Mouse (Mus musculus) olfactory bulb, adult 2 months (tissue): Measurements from ENCODE around the gene Zfp672. TPM values are rescaled to one million over a fixed set of nuclear protein-coding genes. Genes with fewer than 3 reads are reported as not detected.
A peak's percentile ranks its signal among the peaks of the same experiment; 100 is the strongest.

ENCODE experiments used
- H3K27ac ChIP-seq: fragments of 200-500 bp; 2 replicates; pipeline ENCODE4 v1.5.1; 2012; ENCODE audit warnings: low read depth, low read length; ENCODE audit not compliant: insufficient read depth
- H3K4me1 ChIP-seq: fragments of 200-500 bp; 2 replicates; pipeline ENCODE4 v1.6.1; 2012; ENCODE audit warnings: low read length; ENCODE audit not compliant: control insufficient read depth, insufficient read depth
- H3K4me3 ChIP-seq: fragments of 200-500 bp; 2 replicates; pipeline ENCODE4 v1.5.1; 2012; ENCODE audit warnings: mild to moderate bottlenecking, low read depth, low read length, moderate library complexity; ENCODE audit not compliant: insufficient read depth
- CTCF ChIP-seq: fragments of 200-500 bp; IDR thresholded peaks from 2 replicates; pipeline ENCODE4 v1.5.1; 2012; ENCODE audit warnings: low read depth, mild to moderate bottlenecking, low read length, moderate library complexity; ENCODE audit not compliant: insufficient read depth
- POLR2A ChIP-seq: fragments of 200-500 bp; IDR thresholded peaks from 2 replicates; pipeline ENCODE4 v1.6.1; 2012; ENCODE audit warnings: mild to moderate bottlenecking, low read depth, low read length, moderate library complexity; ENCODE audit not compliant: insufficient read depth
- WGBS: fragments of 180-500 bp; shearing (Covaris S2); methylation state at CpG from one replicate; pipeline ENCODE4 v1.1.7; 2018; 5-methylcytosine and 5-hydroxymethylcytosine counted together
- polyA plus RNA-seq: library from polyadenylated mRNA; stranded (reverse); fragments of >200 nt; gene quantifications from 2 replicates; pipeline ENCODE4 v1.2.4, GENCODE M21; 2012; ENCODE audit warnings: low replicate concordance; ENCODE audit not compliant: missing spikeins, insufficient read depth, insufficient read length

The Zfp672 gene
- polyA plus RNA-seq, 1 experiment: not detected

DNA sequence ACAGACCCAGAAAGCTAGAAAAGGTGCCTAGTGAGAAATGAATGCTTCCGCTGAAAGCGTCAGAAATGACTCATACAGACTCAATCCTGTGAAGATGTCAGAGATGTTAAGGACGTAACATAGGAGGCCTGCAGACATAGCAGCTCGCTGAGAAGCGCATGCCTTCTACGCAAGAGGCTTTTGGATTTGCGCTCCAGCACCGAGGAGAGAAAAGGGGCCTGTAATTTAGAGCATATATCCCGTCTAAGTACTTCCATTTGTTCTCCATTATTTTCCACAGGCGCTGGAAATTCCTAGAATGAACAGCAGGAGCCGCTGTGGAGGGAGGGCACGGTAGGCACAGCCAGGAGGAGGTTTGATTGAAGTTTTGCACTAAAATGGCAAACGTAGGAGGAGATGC, 29.1 kb downstream of the Zfp672 start:
- peak overlapping the region; percentile 21; the same call in 1 of the 2 replicates for H3K4me3 ChIP-seq
- TF ChIP-seq POLR2A (no peak), CTCF (peak; percentile 70)
- no peak overlapping the region for H3K27ac ChIP-seq
- 13% methylated on average over 13 of the region's 13 CpGs for WGBS
- H3K4me1 ChIP-seq: peaks cover 2% of the 10 kb centered on the region

DNA sequence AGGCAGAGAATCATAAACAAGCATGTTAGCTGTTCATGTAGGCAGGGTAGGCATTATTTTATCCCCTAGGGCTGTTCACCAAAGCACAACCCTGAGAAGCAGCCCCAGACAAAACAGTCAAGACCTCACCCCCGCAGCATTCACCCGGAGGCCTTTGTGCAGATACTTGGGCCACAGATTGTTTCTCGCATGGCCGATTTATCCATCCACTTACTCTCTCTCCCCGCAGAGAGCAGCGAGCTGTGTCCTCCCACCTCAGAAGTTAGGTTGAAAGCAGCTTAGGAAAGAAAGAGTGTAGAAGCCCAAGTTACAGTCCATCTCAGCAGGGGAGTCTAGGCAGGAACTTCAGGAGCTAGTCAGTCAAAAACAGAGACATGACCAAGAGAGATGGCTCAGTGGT, 32.7 kb downstream of the Zfp672 start:
- H3K4me1 ChIP-seq: no peaks in the 10 kb centered on the region
- TF ChIP-seq CTCF: no peak
- TF ChIP-seq POLR2A: no peak
- 29% methylated on average over 6 of the region's 6 CpGs for WGBS

DNA sequence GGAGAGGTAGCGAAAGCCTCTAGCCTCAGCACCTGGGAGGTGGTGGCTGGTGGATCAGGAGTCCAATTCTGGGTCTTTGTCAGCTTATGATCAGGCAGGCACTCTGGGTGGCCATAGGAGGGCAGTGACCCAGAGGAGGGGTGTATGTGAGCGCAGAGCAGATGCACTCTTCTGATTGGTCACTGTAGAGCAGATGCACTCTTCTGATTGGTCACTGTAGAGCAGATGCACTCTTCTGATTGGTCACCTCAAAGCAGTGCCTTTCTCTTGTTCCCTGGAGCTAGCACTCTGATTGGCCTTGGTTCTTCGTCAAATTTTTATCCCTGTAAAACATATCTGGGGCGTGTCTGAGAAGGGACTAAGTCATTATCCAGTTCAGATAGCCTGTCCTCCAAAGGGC, 37.3 kb downstream of the Zfp672 start:
- Histone ChIP-seq H3K4me3 (no peak overlapping the region), H3K4me1 (no peaks in the 10 kb centered on the region), H3K27ac (no peak overlapping the region)
- WGBS: 59% methylated on average over 4 of the region's 4 CpGs
- TF ChIP-seq POLR2A: no peak
- TF ChIP-seq CTCF: no peak

More for the DNA sequence above, 32.7 kb downstream of the Zfp672 start:
- Histone ChIP-seq H3K27ac (no peak overlapping the region), H3K4me3 (no peak overlapping the region)

DNA sequence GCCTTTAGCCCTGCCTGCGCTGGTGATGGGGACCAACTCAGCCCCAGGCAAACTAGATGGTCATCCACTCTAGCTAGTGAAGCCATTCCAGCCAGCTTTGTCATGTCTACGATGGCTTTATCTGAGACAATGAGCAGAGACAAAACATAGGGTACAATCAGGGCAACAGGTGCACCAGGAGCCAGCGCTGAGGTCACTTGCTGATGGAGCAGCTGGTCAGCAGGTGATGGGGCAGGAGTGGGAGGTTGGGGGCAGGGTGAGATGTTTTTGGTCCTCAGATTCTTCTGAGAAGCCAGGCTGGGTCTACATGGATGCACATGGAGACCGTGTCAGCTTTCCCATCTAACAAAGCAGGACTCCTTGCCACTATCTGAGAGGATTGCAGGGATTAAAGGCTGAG, 39.3 kb downstream of the Zfp672 start:
- TF ChIP-seq CTCF (no peak), POLR2A (no peak)
- Histone ChIP-seq H3K4me1 (no peaks in the 10 kb centered on the region), H3K27ac (no peak overlapping the region), H3K4me3 (no peak overlapping the region)
- WGBS: 86% methylated on average over 4 of the region's 4 CpGs

DNA sequence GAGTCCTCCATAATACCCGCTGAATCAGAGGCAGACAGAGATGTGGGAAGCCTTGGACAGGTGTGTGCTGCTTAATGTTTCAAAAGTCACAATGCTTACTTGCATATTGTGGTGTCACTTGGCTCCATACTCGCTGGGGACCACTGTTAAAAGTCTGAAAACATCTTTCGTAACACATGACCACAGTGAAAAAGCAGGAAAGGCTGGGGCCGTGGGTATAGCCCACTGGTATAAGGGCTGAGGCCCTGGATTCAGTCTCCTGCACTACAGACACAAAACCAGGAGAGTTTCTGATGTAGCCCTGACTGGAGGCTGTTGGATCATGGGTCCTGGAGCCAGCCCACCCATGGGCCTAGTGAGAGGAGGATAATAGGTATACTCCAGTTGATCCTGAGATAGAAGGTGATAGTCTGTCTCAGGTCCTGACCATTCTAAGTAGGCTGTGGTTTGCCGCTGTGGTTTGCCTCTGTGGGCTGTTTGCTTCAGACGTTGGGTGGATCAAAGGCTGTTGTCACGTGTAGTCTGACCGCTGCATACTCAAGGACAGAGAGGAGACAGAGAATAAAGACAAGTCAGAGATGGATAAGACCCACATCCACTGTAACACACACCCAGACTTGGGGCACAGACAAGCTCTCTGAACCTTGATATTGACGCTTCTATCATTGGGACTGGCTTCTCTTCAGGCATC, 40.0 kb downstream of the Zfp672 start:
- no peak for TF ChIP-seq CTCF
- no peak for TF ChIP-seq POLR2A
- H3K4me1 ChIP-seq: no peaks in the 10 kb centered on the region
- WGBS: 78% methylated on average over 9 of the region's 9 CpGs
- no peak overlapping the region for H3K27ac ChIP-seq
- no peak overlapping the region for H3K4me3 ChIP-seq

DNA sequence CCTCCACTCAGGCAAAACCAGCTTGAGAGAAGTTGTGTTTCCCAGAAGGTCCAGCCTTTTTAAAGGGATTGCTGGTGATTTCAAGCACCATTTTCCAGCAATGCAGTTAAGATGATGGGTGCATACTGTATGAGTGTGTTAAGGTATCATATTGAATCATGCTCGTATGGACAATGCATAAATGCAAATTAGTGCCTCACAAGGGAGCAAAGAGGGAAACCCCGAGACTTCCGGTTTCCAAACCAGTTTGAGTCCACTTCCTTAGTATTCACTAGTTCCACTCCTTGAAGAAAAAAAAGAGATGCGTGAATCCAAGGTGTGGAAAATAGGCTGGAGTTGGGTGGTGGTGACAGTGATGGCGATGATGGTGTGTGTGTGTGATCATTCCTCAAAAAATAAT, 47.6 kb downstream of the Zfp672 start:
- H3K27ac ChIP-seq: no peak overlapping the region
- WGBS: 89% methylated on average over 5 of the region's 5 CpGs
- H3K4me1 ChIP-seq: no peaks in the 10 kb centered on the region
- no peak for TF ChIP-seq POLR2A
- TF ChIP-seq CTCF: no peak
- no peak overlapping the region for H3K4me3 ChIP-seq

DNA sequence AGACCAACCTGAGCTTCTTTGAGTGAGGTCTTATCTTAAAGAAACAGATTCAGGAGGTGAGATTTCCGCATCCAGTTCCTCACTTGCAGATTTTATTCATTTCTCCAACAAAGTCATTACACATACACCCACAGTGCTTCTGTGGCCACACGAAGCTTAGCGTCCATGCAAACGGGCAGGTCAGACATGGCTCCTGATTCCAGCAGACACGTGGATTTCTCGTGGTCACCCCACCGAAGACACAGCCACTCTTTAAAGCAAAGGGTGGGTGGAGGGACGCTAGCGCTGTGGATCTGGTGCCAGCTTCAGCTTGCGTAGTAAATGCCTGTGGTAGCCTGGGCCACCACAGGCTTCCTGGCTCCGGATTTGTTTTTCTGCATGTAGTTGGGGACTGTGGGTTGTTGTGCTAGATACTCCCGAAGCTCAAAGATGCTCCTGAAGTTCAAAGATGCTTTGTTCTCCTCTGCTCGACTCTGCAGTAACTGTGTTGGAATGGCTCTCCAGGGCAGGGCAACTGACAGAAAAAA, 48.1 kb downstream of the Zfp672 start:
- 84% methylated on average over 13 of the region's 13 CpGs for WGBS

DNA sequence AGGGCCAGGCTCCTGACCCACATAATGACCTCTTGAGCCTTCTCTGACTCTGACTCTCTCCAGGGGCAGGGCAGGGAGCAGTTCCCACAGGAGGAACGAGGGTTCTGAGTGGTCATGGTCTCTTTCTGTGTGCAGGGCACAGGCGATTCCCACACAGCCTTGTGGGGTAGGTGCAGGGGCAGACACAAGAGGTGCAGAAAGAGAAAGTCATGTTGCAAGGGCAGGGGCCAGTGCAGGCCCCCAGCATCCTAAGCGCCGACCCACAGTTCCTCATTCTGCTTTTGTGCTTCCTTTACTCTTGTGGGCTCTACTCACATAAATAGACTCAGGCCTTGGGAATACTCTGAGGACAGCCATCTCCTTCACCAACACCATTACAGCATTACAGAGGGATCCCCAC, 54.4 kb downstream of the Zfp672 start:
- TF ChIP-seq CTCF: no peak
- no peak for TF ChIP-seq POLR2A
- H3K27ac ChIP-seq: no peak overlapping the region
- no peaks in the 10 kb centered on the region for H3K4me1 ChIP-seq
- no peak overlapping the region for H3K4me3 ChIP-seq
- WGBS: 84% methylated on average over 4 of the region's 4 CpGs

More for the DNA sequence above, 48.1 kb downstream of the Zfp672 start:
- no peaks in the 10 kb centered on the region for H3K4me1 ChIP-seq
- TF ChIP-seq CTCF (no peak), POLR2A (no peak)
- H3K27ac ChIP-seq: no peak overlapping the region
- no peak overlapping the region for H3K4me3 ChIP-seq

DNA sequence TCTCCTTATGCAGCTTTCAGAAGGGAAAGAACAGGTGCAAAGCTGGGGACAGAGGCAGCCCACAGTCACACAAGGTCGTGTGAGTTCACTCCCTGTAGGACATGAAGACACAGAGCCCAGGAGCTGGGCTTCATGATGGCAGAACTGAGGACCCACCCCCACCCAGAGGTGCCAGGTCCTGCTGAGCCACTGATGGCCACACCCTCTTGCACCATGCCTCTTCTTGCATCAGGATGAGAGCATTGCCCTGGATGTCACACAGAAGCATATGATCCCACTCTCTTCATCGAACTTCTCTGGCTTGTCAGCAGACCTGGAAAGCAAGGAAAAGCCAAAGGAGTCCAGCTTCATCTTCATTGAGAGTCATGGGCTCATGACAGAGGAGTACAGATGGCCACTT, 55.6 kb downstream of the Zfp672 start, which contains the start of gene 4930438A08Rik:
Gene 4930438A08Rik (plus strand): TSS at position 228 of the 400 bp plus-strand sequence.
- no peaks in the 10 kb centered on the region for H3K4me1 ChIP-seq
- no peak for TF ChIP-seq POLR2A
- no peak for TF ChIP-seq CTCF
- H3K4me3 ChIP-seq: no peak within 1 kb of the TSS
- no peak within 1 kb of the TSS for H3K27ac ChIP-seq
- 47% methylated on average over 2 of the region's 2 CpGs for WGBS

DNA sequence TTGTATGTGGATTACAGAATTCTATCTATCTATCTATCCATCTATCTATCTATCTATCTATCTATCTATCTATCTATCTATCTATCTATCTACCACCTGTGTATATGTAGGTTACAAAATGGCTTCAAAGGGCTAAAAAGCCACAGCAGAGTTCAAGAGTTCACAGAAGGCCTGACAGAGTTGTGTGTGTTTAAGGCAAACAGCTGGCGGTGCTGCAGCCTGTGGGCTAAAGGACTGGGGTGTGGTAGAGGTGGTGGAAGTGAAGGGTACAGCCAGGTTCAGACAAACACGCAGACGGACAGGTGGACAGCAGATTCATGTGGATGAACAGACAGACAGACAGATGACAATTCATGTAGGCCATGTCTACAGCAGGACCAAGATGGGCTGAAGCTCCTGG, 61.9 kb downstream of the Zfp672 start:
- Histone ChIP-seq H3K4me3 (no peak overlapping the region), H3K27ac (no peak overlapping the region), H3K4me1 (no peaks in the 10 kb centered on the region)
- 92% methylated on average over 3 of the region's 3 CpGs for whole genome bisulfite sequencing
- no peak for TF ChIP-seq CTCF
- TF ChIP-seq POLR2A: no peak

Other genes starting within 250 kb of the Zfp672 start
- not detected in 2 replicates for gene Gm12248, start 237.2 kb downstream of the Zfp672 start, polyA plus RNA-seq
- not detected in 2 replicates for gene Cnot8, start 226.2 kb downstream of the Zfp672 start, polyA plus RNA-seq
- not detected in 2 replicates for gene Gemin5, start 161.8 kb downstream of the Zfp672 start, polyA plus RNA-seq
- not detected in 2 replicates for gene Mrpl22, start 158.7 kb downstream of the Zfp672 start, polyA plus RNA-seq
- not detected in 2 replicates for gene Igtp, start 130.8 kb downstream of the Zfp672 start, polyA plus RNA-seq
- not detected in 2 replicates for gene Irgm2, start 130.7 kb downstream of the Zfp672 start, polyA plus RNA-seq
- not detected in 2 replicates for gene 4930438A08Rik, start 55.5 kb downstream of the Zfp672 start, polyA plus RNA-seq
- not detected in 2 replicates for gene Zfp692, start 23.3 kb downstream of the Zfp672 start, polyA plus RNA-seq
- gene Sh3bp5l, start 385 bp upstream of the Zfp672 start, polyA plus RNA-seq: not detected in 2 replicates
- not detected in 2 replicates for gene Lypd8, start 48.7 kb upstream of the Zfp672 start, polyA plus RNA-seq
- not detected in 2 replicates for gene 1810065E05Rik, start 90.8 kb upstream of the Zfp672 start, polyA plus RNA-seq
- gene Gm12253, start 102.2 kb upstream of the Zfp672 start, polyA plus RNA-seq: not detected in 2 replicates
- not detected in 2 replicates for gene Lypd9, start 122.6 kb upstream of the Zfp672 start, polyA plus RNA-seq
- not detected in 2 replicates for gene Olfr30, start 131.9 kb upstream of the Zfp672 start, polyA plus RNA-seq
- not detected in 2 replicates for gene Olfr332, start 162.2 kb upstream of the Zfp672 start, polyA plus RNA-seq
- not detected in 2 replicates for gene Olfr331, start 172.2 kb upstream of the Zfp672 start, polyA plus RNA-seq
- not detected in 2 replicates for gene Olfr330, start 204.5 kb upstream of the Zfp672 start, polyA plus RNA-seq
- not detected in 2 replicates for gene Olfr329-ps, start 216.1 kb upstream of the Zfp672 start, polyA plus RNA-seq
- not detected in 2 replicates for gene Olfr328, start 225.3 kb upstream of the Zfp672 start, polyA plus RNA-seq
- gene Olfr224, start 240.2 kb upstream of the Zfp672 start, polyA plus RNA-seq: not detected in 2 replicates
- not detected in 2 replicates for gene Olfr325, start 247.4 kb upstream of the Zfp672 start, polyA plus RNA-seq